Mouse (Mus musculus): Measurements from ENCODE around the gene Map3k21.

Gene Map3k21

DNA sequence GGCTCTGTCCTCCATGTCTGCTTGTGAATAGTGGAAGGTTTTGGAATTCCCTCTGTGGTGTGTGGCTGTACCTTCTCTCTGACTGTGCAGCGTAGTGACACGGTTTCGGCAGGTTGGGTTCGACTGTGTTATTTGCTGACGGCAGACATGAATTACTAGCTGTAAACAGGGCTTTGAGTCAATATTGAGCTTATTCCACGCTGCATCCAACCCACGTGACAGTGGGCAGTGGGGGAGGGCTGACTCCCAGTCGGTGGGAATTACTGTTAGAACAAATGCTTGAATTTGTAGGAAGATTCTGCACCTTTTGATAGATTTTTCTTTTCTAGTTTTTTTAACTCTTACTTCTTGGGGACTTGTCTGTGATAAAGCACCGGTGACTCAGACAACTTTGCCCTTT is 4.1 kb downstream of the Map3k21 start:
- no peak for DNase-seq (ENCODE audit: low read depth)

DNA sequence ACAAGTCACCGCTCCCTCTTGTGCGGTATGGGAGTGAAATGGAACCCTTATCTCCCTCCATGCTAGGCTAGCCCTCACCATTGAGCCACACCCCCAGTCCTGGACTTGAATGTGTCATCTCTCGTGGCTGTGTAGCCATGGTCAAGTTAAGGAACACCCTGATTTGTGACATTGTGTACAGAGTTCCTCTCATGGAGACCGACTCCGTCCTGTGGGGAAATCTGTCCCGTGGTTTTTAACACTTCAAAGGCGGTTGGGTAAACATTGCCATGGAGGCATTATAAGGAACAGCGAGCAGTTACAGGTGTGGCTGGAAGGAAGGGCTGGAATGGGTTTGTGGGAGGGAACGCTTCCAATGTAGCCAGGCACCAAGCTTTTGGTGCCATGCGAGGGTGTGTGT is 6.8 kb downstream of the Map3k21 start:
- no peak for DNase-seq (ENCODE audit: low read depth)

- no peak for DNase-seq (ENCODE audit: low read depth)
Measured at GRCm38 (mm10) chr8:125918719-125919118, 8.5 kb downstream of the Map3k21 start.

GRCm38 (mm10) chr8:125919560-125919959 is 9.3 kb downstream of the Map3k21 start:
- DNase-seq (ENCODE audit: low read depth): no peak

DNA sequence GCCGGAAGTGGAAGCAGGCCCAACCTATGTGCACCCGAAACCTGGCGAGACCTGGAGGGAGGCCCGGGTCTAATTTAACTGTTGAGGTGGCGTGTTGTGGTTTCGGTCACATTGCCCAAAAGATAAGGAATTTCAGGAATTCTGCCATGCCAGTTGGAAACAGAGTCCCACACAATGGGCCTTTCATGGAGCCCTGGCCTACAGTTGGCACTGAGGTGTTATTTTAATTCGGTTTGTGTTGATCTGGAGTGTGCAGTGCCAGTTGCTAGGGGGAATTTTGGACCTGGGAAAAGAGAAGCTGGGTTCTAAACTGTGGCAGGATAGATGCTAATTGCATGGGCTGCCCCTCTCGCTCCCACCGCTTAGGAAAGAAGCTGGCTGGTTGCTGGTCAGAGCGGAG is 10.0 kb downstream of the Map3k21 start:
- DNase-seq (ENCODE audit: low read depth): no peak

DNA sequence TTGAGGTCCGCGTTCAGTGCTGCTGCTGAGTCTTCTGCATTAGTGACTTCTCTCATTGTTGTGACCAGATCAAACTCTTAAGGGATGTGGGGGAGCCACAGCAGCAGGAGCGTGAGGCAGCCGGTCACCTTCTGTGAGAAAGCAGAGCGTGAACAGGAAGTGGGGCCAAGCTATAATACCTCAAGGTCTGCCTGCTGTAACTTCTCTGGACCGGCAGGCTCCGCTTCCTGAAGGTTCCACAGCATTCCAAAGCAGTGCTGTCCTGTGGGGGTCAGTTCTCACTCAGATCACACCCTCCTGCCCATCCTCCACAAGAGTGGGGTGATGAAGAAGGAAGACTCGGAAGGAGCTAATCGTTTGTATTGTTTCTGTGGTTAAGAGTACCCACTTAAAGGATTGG is 10.5 kb downstream of the Map3k21 start:
- DNase-seq (ENCODE audit: low read depth): no peak

- no peak for DNase-seq (ENCODE audit: low read depth)
Measured at GRCm38 (mm10) chr8:125922333-125922732, 12.1 kb downstream of the Map3k21 start.

DNA sequence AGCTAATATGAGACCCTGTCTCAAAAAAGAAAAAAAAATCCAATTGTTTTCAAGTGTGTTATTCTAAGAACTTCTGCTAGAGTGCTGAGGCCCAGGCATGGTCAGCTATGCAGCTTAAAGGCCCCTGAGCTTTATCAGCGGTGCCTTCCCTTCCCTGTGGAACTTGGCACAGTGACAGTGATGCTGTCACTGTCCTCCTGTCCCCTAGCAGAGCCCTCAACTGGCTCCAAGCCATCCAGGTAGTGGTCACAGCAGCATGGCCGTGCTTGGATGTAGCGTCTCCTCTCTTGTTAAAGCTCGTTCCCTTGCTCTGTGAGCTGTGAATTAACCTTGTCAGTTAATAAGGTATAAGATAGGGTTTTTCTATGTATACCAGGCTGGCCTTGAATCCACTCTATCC is 16.4 kb downstream of the Map3k21 start:
- DNase-seq (ENCODE audit: low read depth): no peak

- no peak for DNase-seq (ENCODE audit: low read depth)
Measured at GRCm38 (mm10) chr8:125930276-125931046, 20.2 kb downstream of the Map3k21 start.

DNA sequence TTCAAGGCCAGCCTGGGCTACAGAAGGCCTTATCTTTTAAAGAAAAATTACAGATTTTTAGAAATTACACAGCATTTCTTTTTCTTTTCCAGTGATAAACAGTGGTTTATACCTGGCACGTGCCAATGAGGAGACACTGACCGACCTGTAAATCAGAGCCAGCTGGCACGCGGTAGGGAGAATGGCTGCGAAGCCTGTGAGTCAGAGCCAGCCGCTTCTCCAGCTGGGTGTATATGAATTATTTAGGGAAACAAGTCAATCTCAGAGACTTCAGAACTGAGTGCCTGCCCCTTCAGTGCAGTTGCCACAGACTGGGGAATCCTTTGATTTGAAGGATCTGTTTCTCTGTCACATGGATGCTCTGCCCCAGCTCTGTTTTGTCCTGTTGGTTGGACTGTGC is 21.6 kb downstream of the Map3k21 start:
- peak; percentile 38 for DNase-seq (ENCODE audit: low read depth)

DNA sequence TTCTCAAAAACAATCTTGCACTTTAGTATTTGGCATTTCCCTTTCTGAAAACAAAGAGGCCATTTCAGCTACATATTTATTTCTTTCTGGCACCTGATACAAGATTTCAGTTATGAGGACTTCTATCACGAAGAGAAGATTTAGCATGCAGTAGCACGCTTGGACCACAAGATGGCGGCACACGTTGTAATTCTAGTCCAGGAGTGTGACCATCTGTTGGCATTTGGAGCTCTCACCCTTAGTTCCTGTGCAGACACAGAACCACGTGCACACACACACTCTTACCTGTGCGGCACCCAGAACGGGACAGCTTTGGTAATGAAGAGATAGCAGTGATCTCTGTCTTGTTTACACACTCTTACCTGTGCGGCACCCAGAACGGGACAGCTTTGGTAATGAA is 25.4 kb downstream of the Map3k21 start:
- DNase-seq (ENCODE audit: low read depth): peak; percentile 67

- DNase-seq (ENCODE audit: low read depth): no peak
Measured at GRCm38 (mm10) chr8:125944511-125944910, 34.3 kb downstream of the Map3k21 start.

DNA sequence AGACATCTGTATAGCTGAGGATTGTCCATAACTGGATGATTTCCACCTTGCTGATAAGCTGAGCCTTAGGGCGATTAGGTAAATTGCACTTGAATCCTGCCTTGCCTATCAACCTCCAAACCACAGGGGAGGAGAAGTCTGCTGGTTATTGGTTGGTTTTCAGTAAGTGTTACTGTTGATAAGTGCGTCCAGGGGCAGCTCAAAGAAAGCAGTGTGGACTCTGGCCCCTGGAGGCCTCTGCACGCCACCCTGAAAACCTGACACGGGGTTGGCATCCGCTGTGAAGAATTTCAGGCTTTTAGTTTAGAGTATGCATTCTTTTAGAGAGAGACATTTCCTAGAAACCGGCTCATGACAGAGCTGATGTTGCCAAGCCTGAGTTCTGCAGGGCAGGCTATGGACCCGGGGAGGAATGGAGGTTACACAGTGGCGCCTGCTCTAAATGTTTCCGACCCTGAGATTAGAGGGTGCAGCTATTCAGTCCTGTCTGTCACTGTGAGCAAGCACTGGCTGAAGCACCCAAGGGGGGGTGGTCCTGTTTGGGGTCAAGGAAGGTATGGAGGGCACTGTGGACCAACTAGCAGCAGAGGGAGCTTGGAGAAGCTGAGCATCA is 38.6 kb downstream of the Map3k21 start:
- DNase-seq (ENCODE audit: low read depth): peak; percentile 7

- peak; percentile 92 for DNase-seq (ENCODE audit: low read depth)
Measured at GRCm38 (mm10) chr8:125950007-125950940, 40.0 kb downstream of the Map3k21 start.

DNA sequence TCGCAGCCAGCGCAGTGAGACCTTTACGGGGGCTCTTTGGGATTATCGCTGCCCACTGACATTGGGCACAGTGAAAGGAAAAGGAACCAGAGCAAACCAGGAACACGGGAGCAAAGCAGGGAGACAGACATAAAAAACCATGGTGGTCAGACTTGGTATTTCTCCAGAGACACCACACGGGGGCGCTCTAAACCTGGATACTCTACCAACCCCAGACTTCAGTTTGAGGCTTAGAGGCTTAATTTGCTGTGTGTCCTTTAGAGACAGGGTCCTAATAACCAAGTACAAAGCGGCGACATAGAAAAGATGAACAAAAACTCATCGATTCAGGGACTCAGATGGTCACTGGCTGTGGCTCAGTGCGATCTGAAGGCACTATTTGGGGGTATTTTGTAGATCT is 45.4 kb downstream of the Map3k21 start:
- DNase-seq (ENCODE audit: low read depth): peak; percentile 40

- no peak for DNase-seq (ENCODE audit: low read depth)
Measured at GRCm38 (mm10) chr8:125956796-125957195, 46.5 kb downstream of the Map3k21 start.

GRCm38 (mm10) chr8:125957226-125957993 is 47.2 kb downstream of the Map3k21 start:
- DNase-seq (ENCODE audit: low read depth): no peak

DNA sequence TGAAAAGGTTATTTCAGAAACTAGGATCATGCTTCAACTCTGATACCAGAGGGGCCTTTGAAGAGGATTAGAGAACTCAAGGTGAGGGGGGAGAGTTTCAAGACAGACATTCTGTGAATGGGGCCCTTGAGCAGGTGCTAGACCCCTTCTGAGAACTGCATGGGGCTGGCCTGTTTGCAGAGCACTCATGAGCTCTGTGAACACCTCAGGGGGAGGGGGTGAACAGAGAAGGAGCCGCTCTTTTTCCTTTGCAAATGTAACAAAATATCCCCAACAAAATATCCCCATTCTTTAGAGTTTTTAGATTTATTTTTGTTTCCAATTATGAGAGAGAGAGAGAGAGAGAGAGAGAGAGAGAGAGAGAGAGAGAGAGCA is 47.7 kb downstream of the Map3k21 start:
- no peak for DNase-seq (ENCODE audit: low read depth)

- no peak for DNase-seq (ENCODE audit: low read depth)
Measured at GRCm38 (mm10) chr8:125959363-125959771, 49.1 kb downstream of the Map3k21 start.

DNA sequence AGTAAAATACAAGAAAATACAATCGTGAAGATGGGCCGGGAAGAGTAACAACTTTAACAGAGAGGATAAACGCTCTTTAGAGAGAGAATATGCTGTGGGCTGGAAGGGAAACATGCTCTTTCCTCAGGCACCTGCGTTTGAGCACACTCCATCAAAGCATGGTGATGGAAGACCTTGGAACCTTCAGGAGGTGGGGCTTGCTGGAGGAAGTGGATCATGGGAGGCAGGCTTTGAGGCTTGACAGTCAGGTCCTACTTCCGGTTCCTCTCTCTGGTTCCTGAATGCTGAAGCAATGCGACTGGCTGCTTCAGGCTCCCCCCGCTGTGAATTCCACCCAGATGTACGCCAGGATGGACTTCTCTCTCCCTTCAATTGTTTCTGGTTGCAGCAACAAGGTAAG is 49.8 kb downstream of the Map3k21 start:
- DNase-seq (ENCODE audit: low read depth): no peak

GRCm38 (mm10) chr8:125961790-125962189 is 51.5 kb downstream of the Map3k21 start:
- DNase-seq (ENCODE audit: low read depth): no peak

DNA sequence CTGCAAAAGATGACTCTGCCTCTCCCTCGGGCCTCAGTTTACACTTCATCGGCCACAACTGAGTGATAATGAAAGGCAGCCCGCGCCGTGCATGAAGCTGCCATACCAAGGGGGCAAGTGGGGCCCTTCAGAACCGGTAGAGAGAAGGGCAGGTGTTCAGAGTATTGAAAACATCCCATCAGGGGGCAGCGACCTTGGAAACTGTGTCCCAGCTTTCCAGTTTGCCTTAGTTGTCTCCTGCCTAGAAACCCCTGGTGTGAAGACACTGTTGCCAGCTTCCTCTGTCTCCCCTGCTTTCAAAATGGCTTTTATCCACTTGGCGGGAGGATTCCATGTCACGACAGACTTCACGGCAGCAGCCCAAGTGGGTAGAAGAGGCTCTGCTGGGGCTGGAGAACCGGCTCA is 53.6 kb downstream of the Map3k21 start:
- no peak for DNase-seq (ENCODE audit: low read depth)

Measured in NIH3T3 (cell line).